Mouse (Mus musculus) lung, adult 2 months (tissue): Measurements from ENCODE around the gene Uqcrc1.

Experiments used
- CTCF ChIP-seq: fragments of 200-500 bp; IDR thresholded peaks from 2 replicates; pipeline ENCODE4 v1.5.1; 2011; ENCODE audit warnings: mild to moderate bottlenecking, low read length, control low read depth; ENCODE audit not compliant: insufficient read depth
- POLR2A ChIP-seq: fragments of 200-500 bp; IDR thresholded peaks from 2 replicates; pipeline ENCODE4 v1.6.1; 2011; ENCODE audit warnings: low read depth, mild to moderate bottlenecking, control low read depth, low read length, borderline replicate concordance; ENCODE audit errors: extremely low read depth

- TF ChIP-seq CTCF: no peak
- TF ChIP-seq POLR2A: no peak
Observed at GRCm38 (mm10) chr9:108955241-108955640, 18.8 kb downstream of the Uqcrc1 start.
